Mouse (Mus musculus) kidney, adult 2 months (tissue): Measurements from ENCODE around the gene Uggt1.

ENCODE experiments used
- CTCF ChIP-seq: fragments of 200-500 bp; conservative IDR thresholded peaks from 2 replicates; pipeline ENCODE4 v1.5.1; 2011; ENCODE audit warnings: low read depth, mild to moderate bottlenecking, control low read depth, low read length, moderate library complexity, mixed read lengths; ENCODE audit not compliant: insufficient read depth, insufficient read length
- POLR2A ChIP-seq: fragments of 200-500 bp; IDR thresholded peaks from one replicate; pipeline ENCODE4 v1.6.1; 2011; ENCODE audit warnings: low read depth, low read length, control low read depth

- no peak for TF ChIP-seq CTCF
- no peak for TF ChIP-seq POLR2A
Observed at GRCm38 (mm10) chr1:36255871-36256640, 11.5 kb upstream of the Uggt1 start.
